Mouse (Mus musculus): Measurements from ENCODE around the gene Asb16.

Gene Asb16

DNA sequence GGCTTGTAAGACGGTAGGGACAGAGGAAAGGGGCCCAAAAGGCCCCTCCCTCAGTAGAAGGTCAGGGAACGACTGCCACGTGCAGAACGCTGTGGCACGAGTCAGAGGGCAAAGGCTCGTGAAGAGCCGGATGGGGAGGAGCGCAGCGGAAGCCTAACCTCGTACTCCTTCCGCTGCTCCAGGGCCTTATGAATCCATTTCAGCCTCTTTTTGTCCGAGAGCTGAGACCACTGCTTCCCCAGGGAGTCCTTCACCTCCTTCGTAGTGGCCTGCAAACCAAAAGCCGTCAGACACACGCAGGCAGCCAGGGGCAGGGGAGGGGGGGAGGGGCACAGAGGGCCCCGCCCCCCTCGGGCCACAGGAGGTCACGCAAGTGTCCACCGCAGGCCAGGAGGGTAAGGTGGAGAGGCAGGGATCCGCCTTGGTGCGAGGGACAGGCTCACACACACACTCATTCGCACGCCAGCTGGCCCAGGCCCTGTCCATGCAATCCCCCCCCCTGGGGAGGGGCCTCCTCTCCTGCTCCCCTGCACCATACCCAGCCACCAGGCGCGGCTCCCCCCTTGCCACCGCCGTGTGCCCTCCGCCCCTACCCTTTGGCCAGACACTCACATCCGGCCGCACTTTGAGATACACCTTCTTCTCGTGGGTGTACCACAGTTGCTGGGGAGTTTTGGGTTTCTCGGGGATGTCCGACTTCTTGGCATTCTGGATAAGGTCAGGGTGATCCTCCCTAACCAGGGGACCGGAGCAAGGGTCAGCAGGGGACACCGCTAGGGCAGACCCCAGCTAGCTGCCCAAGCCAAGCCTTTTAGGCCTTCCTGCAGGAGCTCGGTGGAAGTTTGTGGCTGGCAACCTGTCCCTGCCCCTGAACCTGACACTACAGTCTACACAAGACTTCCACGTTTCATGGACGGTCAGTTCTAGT, 42.5 kb downstream of the Asb16 start:
- DNase-seq (ENCODE audit: low spot score): no peak

DNA sequence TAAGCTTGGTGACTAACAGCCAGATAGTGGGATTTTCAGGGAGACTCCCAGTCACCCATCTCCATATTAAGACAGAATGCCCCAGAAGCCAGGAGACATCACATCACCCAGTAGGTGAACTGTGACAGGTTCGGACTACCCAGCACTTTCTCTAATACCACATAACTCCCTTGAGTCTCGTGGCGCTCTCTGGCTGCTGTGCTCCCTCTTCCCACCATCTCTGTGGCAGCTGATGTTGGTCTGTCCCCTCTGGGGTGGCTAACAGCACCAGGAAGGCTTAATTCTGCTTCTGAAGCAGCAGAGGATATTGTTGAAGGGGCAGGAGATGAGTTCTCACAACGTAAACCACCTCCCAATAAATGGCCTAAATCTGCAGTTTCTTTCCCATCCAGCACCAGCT, 43.4 kb downstream of the Asb16 start:
- DNase-seq (ENCODE audit: low spot score): no peak

- DNase-seq (ENCODE audit: low spot score): no peak
Observed at GRCm38 (mm10) chr11:102312586-102312985, 44.0 kb downstream of the Asb16 start.

DNA sequence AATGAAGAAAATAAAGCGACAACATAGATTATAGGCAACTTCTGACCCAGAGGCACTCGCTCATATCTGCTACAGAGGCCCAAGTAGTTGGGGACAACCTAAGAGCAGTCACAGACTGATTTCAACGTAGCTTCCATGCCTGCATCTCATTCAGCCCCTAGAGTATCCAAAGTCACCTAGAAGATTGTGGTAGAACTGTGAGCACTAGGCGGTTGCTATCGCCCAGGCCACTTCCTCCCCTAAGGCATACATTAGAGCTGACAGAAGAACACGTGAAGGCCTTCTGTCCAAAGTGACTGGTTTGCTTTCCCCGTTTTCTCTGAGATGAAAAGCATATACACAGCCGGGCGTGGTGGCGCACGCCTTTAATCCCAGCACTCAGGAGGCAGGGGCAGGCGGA, 45.8 kb downstream of the Asb16 start:
- DNase-seq (ENCODE audit: low spot score): no peak

DNA sequence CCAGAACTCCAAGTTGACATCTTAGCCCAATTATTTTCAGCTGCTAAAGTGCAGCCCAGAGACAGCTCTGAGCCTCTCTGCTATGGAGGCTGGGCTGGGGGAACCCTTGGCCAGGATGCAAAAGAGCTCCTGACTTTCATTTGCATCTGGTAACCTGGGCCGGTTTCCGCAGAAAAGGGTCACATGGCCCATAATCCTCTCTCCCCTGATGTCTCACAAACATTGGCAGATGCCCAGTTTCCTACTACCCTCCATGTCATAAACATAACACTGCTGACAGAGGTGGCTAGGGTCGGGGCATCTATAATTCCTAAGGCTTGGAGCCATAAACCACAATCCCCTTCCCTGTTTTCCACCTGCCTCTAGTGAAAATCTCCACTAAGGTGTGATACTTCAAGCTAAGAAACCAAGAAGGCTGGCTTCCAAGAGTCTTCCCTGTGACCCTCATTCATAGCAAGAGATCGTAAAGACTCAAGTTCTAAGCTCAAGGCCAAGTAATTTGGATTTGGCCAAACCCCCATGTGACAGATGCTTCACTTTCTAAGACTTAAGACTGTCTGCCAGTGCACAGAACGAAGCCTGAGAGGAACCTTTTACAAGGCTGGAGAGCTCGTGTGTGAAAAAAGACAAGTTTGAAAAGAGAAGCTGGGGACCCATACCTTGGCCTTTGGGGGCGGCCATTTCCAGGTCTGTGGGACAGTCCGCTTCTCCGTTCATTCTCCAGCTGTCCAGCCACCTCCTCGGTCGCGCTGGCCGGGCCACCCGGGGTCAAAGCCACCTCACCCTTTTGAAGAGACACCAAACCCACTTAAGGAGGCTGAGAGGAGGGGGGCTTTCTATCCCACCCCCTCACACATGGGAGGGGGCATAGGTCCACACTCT, 47.4 kb downstream of the Asb16 start:
- no peak for DNase-seq (ENCODE audit: low spot score)

DNA sequence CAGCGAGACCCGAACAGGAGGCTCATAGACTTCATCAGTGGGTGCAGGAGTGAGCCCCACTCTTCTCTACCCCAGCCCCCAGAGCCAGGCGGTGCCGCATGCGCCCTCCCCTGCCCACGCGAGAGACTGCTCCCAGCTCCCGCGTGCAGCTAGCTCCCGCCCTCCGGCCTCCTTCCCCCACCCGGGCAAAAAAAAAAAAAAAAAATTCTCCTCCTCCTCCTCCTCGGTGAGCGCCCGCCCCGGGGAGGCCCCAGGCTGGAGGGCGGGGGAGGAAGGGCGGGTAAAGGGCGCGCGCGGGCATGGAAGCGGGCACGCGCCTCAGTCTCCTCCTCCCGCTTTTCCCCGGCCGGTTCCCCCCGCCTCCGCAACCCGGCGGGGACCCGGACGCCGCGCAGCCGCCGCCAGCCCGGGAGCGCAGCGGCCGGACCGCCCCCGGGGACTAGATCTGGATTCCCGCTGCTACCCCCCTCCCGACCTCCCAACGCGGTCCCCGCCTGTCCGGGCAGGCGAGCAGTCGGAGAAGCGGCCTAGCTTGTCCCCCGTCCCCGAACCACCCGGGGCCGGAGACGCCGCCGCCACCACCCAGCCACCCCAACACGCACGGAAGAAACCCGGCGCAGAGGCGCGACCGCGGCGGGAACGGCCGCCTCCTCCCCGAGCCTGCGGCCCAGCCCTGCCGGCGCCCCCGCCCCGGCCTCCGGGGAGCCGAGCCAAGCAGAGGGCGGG, 48.2 kb downstream of the Asb16 start:
- DNase-seq (ENCODE audit: low spot score): peak; percentile 85

GRCm38 (mm10) chr11:102317298-102317900, 48.9 kb downstream of the Asb16 start:
- DNase-seq (ENCODE audit: low spot score): peak; percentile 59

DNA sequence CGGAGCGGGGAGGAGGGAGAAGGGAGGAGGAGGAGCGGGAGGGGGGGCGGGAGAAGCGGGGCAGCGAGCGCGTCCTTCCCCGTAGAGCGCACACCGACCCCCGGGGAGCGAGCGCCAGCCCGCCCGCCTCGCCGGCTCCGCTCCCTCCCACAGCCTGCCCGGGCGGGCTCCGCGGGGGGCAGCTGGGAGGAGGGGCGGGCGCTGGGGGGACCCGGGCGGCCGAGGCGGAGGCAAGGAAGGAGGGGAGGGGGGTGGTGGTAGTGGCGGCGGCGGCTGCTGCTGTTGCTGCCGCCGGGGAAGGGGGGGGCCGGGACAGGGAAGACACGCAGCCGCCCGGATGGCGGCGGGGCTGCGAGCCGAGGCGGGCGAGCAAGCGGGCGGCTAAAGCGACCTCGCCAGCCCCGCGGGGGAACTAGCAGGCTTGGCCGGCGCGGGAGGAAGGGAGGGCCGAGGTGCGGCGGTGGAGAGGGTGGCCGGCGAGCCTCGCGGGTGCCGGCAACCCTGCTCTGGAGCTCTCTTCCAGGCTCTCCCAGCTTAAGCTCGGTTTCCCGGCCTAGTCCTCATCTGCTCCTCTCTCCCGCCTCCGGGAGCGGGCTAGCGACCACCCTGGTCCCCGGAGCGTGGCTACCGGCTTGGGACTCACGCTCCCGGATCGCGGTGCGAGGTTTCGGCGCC, 49.5 kb downstream of the Asb16 start:
- peak; percentile 62 for DNase-seq (ENCODE audit: low spot score)

GRCm38 (mm10) chr11:102318576-102319409, 50.2 kb downstream of the Asb16 start:
- peak; percentile 48 for DNase-seq (ENCODE audit: low spot score)

- DNase-seq (ENCODE audit: low spot score): peak; percentile 66
Observed at GRCm38 (mm10) chr11:102319410-102319792, 50.9 kb downstream of the Asb16 start, which contains the start of gene Ubtf. Gene Ubtf (minus strand): TSS chr11:102319742.

GRCm38 (mm10) chr11:102319941-102320685, 51.6 kb downstream of the Asb16 start:
- DNase-seq (ENCODE audit: low spot score): peak; percentile 69

DNA sequence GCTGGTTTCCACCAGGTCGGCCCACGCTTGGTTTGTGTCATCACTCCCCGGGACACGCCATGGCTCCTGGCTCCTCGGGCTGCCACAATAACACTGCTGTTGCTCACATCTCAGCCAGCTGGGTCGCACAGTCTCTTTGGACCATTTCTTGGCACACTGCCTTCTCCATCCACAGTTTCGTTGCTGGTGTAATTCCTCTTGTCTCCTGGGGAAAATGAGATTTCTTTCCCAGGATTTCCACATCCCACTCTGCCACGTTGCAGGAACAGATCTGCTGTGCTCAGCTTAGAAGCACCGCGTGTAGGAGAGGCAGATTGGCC, 52.1 kb downstream of the Asb16 start:
- peak; percentile 53 for DNase-seq (ENCODE audit: low spot score)

DNA sequence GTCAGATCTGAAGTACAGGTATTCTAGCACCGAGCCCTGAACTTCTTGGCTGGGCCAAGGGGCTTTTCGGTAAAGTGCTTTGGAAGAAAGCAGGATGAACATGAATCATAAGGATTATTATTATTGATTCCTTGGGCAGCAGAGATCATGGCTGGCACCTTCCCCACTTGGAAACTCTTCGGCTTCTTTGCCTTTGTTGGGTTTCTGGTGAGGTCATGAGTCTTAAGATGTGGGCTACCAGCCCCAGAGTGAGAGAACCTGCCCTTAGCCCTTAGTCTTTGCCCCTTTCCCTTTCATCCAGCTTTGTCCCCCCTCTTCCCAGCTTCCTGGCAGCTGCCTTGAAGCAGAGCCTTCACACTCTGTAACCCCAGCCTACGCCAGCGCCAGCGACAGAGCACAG, 53.4 kb downstream of the Asb16 start:
- DNase-seq (ENCODE audit: low spot score): no peak

GRCm38 (mm10) chr11:102323516-102323915, 55.0 kb downstream of the Asb16 start:
- no peak for DNase-seq (ENCODE audit: low spot score)

GRCm38 (mm10) chr11:102327250-102327649, 58.7 kb downstream of the Asb16 start:
- no peak for DNase-seq (ENCODE audit: low spot score)

GRCm38 (mm10) chr11:102327839-102328238, 59.3 kb downstream of the Asb16 start:
- no peak for DNase-seq (ENCODE audit: low spot score)

Measured in urinary bladder, postnatal 25 days (tissue).